Mouse (Mus musculus) kidney, postnatal 14 days (tissue): ENCODE results near the gene Mtmr1.
"Not testable (repeated sequence)": the region's sequence is repeated elsewhere in the genome, so short reads cannot be mapped to it uniquely, and the experiment has no call there.

Experiments
- DNase-seq: peaks from one replicate; pipeline ENCODE4 v3.0.0; 2022; ENCODE audit warnings: mixed read lengths

The Mtmr1 gene

GRCm38 (mm10) chrX:71364554-71364991 lies at the start of gene Mtmr1:
Gene Mtmr1, plus strand, starts transcription at chrX:71364760.
- peak; percentile 90 for DNase-seq

- DNase-seq: peak; percentile 5
Measured at GRCm38 (mm10) chrX:71352033-71352432, 12.5 kb upstream of the Mtmr1 start.

GRCm38 (mm10) chrX:71355331-71355730 lies 9.2 kb upstream of the Mtmr1 start:
- DNase-seq: no peak

DNA sequence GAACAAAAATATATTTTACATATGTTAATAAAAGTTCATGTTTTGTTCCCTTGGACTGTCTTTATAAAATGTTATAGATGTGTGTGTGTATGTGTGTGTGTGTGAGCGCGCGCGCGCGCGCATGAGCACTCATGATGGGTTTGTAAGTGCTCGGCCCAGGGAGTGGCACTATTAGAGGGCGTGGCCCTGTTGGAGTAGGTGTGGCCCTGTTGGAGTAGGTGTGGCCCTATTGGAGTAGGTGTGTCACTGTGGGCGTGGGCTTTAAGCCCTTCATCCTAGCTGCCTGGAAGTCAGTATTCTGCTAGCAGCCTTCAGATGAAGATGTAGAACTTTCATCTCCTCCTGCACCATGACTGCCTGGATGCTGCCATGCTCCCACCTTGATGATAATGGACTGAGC lies 2.8 kb upstream of the Mtmr1 start:
- DNase-seq: not testable (repeated sequence)

DNA sequence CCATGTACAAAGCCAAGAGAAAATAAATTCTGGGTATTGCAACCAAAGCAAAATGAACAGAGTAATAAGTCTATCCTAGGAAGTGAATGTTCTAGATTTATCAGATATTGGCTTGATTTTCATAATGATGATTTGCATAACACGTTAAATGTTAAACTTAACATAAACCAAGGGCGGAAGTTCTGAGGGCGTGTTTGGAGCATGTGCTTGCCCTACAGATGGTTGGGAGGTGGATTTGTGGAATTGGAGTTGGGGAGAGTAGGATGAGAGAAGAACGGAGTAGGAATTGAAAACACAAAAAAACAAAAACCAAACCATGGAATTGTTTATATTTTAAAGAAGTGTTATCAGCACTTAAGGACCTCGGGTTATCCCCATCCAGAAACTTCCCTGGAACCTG lies 498 bp upstream of the Mtmr1 start:
- DNase-seq: no peak

DNA sequence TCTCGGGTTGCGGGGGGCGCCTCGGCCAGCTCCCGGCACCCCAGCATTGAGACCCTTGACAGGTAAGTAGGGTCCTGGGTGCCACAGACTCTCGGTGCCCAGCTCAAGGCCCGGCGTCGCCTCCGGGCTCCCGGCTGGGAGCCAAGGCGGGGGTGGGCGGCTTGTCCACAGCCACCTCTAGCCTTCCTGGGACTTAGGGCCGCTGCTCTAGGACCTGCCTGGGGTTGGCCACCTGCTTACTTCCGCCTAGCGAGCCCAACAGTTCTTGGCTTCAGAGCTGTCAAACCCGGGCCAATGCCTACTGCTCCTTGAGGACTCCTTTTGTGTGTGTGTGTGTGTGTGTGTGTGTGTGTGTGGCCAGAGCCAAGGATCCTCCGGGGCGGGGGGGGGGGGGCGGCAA lies 451 bp downstream of the Mtmr1 start:
- DNase-seq: no peak

- DNase-seq: no peak
Measured at GRCm38 (mm10) chrX:71365510-71365909, 950 bp downstream of the Mtmr1 start.

- no peak for DNase-seq
Measured at GRCm38 (mm10) chrX:71366973-71367372, 2.4 kb downstream of the Mtmr1 start.

- DNase-seq: no peak
Measured at GRCm38 (mm10) chrX:71376781-71377180, 12.2 kb downstream of the Mtmr1 start.

DNA sequence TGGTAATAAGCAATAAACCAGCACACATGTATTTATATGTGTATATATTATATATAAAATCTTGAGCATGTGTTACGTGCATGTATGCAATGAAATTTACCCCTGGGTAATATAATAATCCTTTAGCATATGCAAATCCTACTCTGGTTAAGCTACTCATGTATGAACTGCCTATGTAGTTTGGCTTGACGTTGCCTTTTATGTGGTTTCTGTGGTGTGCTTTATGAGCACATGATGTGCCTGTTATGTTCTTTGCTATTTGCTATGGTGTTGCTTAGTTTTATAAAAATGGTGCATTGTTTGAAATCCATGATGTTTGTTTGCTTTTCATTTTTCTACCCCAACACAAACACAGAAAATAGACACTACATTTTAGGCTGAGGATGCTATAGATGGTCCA lies 13.9 kb downstream of the Mtmr1 start:
- no peak for DNase-seq

- peak; percentile 21 for DNase-seq
Measured at GRCm38 (mm10) chrX:71381571-71381970, 17.0 kb downstream of the Mtmr1 start.

DNA sequence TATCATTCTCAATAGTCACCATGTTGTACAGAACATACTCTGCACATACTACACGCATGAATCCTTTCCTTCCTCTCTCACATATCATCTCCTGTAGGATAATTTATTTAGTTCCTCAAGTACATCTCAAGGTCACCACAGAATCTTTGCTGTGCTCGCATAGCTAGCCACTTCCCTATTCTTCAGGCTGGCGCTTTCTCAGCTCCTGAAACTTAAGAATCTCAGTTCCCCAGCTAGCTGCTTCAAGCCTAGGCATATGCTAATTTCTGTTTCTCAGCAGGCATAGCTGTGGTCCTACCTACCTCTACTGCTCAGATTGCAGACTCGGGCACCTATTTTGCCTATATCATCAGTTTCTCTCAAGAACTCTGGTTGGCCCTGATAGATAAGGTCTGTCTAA lies 31.8 kb downstream of the Mtmr1 start:
- no peak for DNase-seq

DNA sequence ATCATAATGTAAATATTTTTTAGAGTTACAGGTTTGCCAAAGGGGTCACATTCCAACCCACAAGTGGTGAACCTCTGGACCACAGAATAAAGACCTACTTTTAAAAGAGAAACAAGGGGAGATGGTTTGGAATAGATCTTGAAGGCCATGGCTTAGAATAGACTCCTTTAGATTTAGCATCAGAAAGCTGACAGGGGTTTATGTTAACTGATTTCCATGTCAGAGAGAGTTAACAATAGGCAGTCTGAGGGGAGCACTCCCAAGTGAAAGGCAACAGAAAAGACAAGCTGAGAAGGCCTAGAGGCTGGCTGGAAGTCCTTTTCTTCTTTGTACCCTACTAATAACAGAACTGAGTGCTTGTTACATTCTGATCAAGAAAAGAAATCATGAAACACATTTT lies 41.7 kb downstream of the Mtmr1 start:
- DNase-seq: no peak

DNA sequence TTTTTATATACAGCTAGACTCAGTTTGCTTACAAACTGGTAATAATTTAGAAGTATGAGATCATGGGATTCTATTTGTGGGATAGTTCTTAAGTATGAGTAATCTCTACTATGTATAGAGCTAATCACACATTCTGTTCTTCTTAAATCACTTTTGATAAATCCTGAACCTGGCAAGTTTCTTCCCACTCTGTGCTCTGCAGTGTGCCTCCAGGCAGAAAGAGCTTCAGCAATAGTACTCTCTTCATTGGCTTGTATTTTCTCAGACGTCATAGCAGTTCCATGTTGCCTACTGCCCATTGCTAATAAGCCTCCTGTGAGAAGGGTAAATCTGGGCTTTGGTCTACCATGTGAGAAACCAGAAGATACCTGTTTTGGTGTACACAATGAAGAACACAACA lies 43.8 kb downstream of the Mtmr1 start:
- DNase-seq: no peak

DNA sequence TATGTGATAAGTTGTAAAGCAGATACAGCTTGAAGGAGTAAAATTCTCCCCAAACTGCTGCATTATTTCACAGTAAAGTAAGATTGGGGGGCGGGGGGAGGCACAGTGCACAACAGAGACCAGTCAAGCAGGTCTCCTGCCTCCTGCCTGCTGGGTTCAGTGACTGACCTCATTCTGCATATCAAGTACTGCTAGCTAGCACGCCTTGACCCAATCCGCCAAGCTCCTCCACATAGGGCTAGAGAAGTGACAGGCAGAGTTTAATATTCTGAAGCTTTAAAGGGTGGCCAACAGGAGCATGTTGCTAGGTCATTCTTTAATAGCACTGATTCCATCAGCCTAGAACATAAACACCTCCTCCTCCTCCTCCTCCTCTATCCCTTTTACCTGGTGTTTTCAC lies 48.2 kb downstream of the Mtmr1 start:
- DNase-seq: no peak

DNA sequence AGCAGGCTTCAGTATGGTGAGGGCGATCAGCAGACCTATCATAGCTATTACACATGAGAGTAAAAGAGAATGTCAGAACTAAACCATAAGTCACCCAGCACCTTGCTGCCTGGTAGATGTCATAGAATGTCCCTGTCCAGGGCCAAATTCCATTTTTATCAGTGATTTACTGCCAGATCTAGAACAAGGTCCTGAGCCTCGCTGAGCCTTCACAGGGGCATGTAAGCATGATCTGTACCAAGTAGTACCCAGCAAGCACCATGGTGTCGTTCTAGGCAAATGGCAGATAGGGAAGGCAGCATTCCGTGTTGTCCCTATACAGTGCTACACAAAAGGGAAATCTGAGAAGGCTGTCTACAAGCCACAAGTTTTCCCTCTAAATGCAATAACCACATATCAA lies 49.1 kb downstream of the Mtmr1 start:
- DNase-seq: no peak

DNA sequence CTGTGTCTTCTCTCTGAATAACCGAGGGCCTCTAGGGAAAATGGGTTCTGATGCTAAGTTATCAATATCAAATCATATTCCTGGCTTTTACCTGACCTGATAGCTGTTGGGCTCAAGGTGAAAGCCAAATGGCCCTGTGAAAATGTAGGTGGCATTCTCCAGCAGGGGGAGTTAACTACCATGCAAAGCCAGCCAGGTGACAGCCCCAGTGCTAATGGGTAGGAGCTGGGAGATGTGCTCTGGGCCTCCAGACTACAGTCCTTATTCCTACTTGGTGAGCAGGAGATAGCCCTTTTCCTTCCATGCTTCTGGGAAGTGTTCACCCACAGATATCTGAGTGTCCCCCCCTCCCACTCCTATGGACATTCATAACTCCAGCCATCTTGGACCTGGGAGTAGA lies 60.3 kb downstream of the Mtmr1 start:
- peak; percentile 12 for DNase-seq

- DNase-seq: peak; percentile 80
Measured at GRCm38 (mm10) chrX:71425746-71426519, 61.4 kb downstream of the Mtmr1 start.

- DNase-seq: no peak
Measured at GRCm38 (mm10) chrX:71427491-71427890, 62.9 kb downstream of the Mtmr1 start.

- no peak for DNase-seq
Measured at GRCm38 (mm10) chrX:71430900-71431299, 66.3 kb downstream of the Mtmr1 start.

GRCm38 (mm10) chrX:71434448-71434847 lies 69.9 kb downstream of the Mtmr1 start:
- DNase-seq: no peak

GRCm38 (mm10) chrX:71434860-71435259 lies 70.3 kb downstream of the Mtmr1 start:
- no peak for DNase-seq

- no peak for DNase-seq
Measured at GRCm38 (mm10) chrX:71435542-71435941, 71.0 kb downstream of the Mtmr1 start.

DNA sequence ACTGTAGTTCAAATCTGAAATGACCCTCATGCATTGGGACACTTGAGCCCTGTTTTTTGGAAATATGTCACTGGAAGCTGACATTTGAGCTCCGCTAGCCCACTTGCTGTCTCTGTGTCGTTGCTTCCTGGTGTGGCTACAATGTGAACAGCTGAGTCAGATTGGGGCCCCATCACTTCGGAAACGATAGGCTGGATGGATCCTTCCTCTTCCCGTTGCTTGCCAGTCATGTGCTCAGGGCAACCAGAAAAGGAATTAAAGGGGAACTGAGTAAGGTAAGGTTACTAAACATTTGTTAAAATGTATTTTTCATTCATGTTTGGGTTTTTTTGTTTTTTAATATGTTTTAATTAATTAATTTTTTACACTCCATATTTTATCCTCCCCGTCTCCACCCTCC lies 74.9 kb downstream of the Mtmr1 start:
- no peak for DNase-seq

DNA sequence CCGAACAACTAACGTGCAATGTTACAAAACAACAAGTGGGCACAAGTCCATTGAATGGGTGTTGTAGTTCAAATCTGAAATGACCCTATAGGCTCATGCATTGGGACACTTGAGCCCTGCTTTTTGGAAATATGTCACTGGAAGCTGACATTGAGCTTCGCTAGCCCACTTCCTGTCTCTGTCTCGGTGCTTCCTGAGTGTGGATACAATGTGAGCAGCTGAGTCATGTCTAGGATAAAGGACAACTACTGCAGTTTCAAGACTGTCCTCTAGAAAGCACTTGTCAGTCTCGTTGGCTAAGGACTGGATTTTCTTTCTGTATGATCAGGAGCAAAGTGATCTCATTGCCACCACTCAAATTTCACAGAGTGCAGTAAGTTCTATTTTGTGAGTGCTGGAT lies 78.4 kb downstream of the Mtmr1 start:
- no peak for DNase-seq
